Mouse (Mus musculus): ENCODE measurements around the gene Olfr1277. TPM values are rescaled to one million over a fixed set of nuclear protein-coding genes. Genes with fewer than 3 reads are reported as not detected.

Olfr1277 gene
- total RNA-seq (2023), result not detected

GRCm38 (mm10) chr2:111274006-111274405 lies at the start of gene Olfr1277:
Olfr1277 (minus strand) TSS chr2:111274106.

DNA sequence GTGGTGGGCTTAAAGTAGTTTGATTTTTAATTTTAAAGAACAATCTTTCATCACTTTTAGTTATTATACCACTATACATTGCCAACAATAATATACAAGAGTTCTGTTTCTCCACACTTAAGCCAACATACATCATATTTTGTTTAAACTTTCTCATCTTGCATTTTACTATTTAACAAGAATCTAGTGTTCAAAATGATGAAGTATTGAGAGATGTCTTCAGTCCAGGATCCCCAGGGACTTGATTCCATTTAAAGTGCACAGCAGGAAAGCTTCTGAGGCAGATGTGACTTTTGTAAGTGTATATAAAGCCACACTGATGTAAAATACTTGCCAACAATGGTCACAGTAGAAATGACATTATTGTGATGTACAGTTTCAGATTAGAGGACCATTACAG lies 39.8 kb upstream of the Olfr1277 start, which contains the start of gene Olfr1280:
Olfr1280 (plus strand) TSS at position 301 of the 400 bp plus-strand sequence.

DNA sequence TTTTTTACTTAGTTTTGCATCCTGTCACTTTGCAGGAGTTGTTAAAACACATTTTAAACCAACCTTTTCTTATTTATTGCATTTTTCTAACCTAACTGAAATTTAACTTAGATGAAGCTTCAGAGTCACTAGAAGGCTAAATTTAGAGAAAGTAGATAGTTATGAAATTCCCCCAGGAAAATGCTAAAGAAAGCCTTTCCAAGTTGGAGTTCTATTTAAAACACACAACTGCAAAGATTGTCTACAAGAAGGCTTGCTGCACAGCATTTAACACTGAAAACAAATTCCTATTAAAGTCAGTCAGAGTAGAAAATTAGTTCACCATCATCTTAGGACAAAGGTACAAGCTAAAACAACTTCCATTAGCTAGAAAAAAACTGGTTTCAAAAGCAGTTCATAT lies 26.5 kb upstream of the Olfr1277 start, which contains the start of gene Olfr1279:
Olfr1279 (plus strand) TSS at position 262 of the 400 bp plus-strand sequence.

DNA sequence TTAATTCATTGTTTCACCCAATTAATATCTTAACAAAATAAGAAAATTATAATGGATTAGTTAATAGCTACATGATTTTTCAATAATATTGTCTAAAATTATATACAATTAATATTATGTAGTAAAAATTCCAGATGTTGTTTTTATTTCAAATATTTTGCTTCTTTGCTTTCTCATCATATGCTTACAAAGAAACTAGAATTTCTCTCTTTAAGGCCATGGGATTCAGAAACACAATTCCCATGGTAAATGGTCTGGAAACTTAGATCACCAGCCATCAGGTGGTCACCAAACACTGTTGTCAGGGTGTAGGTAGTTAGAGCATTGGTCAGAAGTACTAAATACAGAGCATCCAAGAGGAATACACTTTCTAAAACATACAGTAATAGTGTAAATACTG lies 15.9 kb upstream of the Olfr1277 start, which contains the start of gene Olfr1278:
Olfr1278 (plus strand) TSS at position 301 of the 400 bp plus-strand sequence.

DNA sequence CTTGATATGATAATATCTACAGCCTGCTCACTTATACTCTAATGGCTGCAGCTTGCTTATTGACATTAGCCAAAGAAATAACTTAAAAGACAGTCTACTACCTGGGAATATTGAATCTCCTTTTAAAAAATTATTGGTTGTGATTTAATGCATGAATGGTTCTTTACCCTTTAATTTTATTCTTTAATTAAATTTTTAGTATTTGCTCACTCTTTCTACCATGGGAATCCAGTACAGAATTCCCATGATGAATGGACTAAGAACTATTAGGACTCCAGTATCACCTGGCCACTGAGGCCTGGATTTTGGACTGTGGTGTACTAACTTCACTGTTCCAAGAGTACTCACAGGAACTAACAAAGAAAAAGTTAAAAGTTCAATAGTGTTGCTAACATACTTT lies 19.7 kb downstream of the Olfr1277 start, which contains the start of gene Olfr1276:
Olfr1276 (plus strand) TSS at position 301 of the 400 bp plus-strand sequence.

DNA sequence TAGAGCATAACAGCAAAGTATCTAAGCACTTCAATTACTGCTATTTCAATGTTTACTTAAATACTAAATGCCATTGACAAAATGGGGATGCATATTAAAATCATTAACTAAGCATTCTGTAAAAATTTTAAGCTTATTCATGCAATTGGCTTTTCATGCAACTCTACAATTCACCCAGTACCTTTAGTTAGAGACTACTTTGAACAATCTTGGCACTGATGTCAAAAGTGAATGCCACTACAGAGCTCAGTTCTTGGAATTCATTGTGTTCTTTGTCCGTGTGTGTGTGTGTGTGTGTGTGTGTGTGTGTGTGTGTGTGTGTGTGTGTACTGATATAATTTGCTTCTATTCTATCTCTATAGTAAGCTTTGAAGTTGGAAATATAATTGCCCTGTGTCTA lies 38.7 kb downstream of the Olfr1277 start, which contains the start of gene Olfr1275:
Olfr1275 (minus strand) TSS at position 101 of the 400 bp plus-strand sequence.

GRCm38 (mm10) chr2:111229502-111229901 lies 44.4 kb downstream of the Olfr1277 start, which contains the start of gene 4930430A15Rik:
4930430A15Rik (minus strand) TSS chr2:111229602.

Other genes with a start within 250 kb of the Olfr1277 start
- not detected for gene Gm13941, start 168.1 kb downstream of the Olfr1277 start, total RNA-seq (2023)
- not detected for gene Gm15130, start 121.2 kb downstream of the Olfr1277 start, total RNA-seq (2023)
- gene 4930430A15Rik, start 44.5 kb downstream of the Olfr1277 start, total RNA-seq (2023), result not detected
- not detected for gene Olfr1275, start 38.8 kb downstream of the Olfr1277 start, total RNA-seq (2023)
- not detected for gene Olfr1276, start 19.6 kb downstream of the Olfr1277 start, total RNA-seq (2023)
- not detected for gene Olfr1278, start 16.0 kb upstream of the Olfr1277 start, total RNA-seq (2023)
- gene Olfr1279, start 26.5 kb upstream of the Olfr1277 start, total RNA-seq (2023), result not detected
- not detected for gene Olfr1280, start 39.9 kb upstream of the Olfr1277 start, total RNA-seq (2023)
- gene Olfr1281, start 52.4 kb upstream of the Olfr1277 start, total RNA-seq (2023), result not detected
- not detected for gene Olfr1282, start 62.0 kb upstream of the Olfr1277 start, total RNA-seq (2023)
- not detected for gene Olfr1283, start 92.7 kb upstream of the Olfr1277 start, total RNA-seq (2023)
- gene Olfr1284, start 101.4 kb upstream of the Olfr1277 start, total RNA-seq (2023), result not detected
- not detected for gene Olfr1286, start 149.0 kb upstream of the Olfr1277 start, total RNA-seq (2023)
- not detected for gene Olfr1287, start 175.0 kb upstream of the Olfr1277 start, total RNA-seq (2023)
- gene Olfr1288, start 200.0 kb upstream of the Olfr1277 start, total RNA-seq (2023), result not detected
- not detected for gene Olfr1289, start 206.7 kb upstream of the Olfr1277 start, total RNA-seq (2023)
- not detected for gene Olfr1290, start 219.7 kb upstream of the Olfr1277 start, total RNA-seq (2023)
- gene Olfr1291-ps1, start 223.1 kb upstream of the Olfr1277 start, total RNA-seq (2023), result not detected

All from monocyte, adult 59 days (primary cell).